Mouse (Mus musculus) lung, embryonic 15.5 days (tissue): ENCODE measurements at regions not wholly inside any gene's neighbourhood (a gene's known extent, or its start where the extent isn't known, plus 50 kb on each side); places are given as distances from the start of the nearest gene placed in this dataset.

Experiments used
- ATAC-seq: fragments of 200-750 bp; cut with Nextera tagmentation; 2 replicates; pipeline ENCODE4 v1.8.0; 2017; ENCODE audit warnings: moderate number of reproducible peaks, borderline replicate concordance; ENCODE audit not compliant: low FRiP score, low TSS enrichment; ENCODE audit errors: extremely low read depth
- H3K27ac ChIP-seq: fragments of 300-500 bp; sonication (generic); 2 replicates; pipeline ENCODE4 v1.5.1; 2015; ENCODE audit warnings: moderate library complexity, mild to moderate bottlenecking, inconsistent platforms
- H3K27me3 ChIP-seq: fragments of 300-500 bp; sonication (generic); 2 replicates; pipeline ENCODE4 v1.6.1; 2015; ENCODE audit warnings: inconsistent platforms
- H3K36me3 ChIP-seq: fragments of 300-500 bp; sonication (generic); 2 replicates; pipeline ENCODE4 v1.6.1; 2015; ENCODE audit warnings: inconsistent platforms
- H3K4me1 ChIP-seq: fragments of 300-500 bp; sonication (generic); 2 replicates; pipeline ENCODE4 v1.6.1; 2015; ENCODE audit warnings: inconsistent platforms
- H3K4me2 ChIP-seq: fragments of 300-500 bp; sonication (generic); 2 replicates; pipeline ENCODE4 v1.6.1; 2015; ENCODE audit warnings: inconsistent platforms, mild to moderate bottlenecking, moderate library complexity
- H3K4me3 ChIP-seq: fragments of 300-500 bp; sonication (generic); 2 replicates; pipeline ENCODE4 v1.5.1; 2015; ENCODE audit warnings: mild to moderate bottlenecking, inconsistent platforms
- H3K9ac ChIP-seq: fragments of 300-500 bp; sonication (generic); 2 replicates; pipeline ENCODE4 v1.6.1; 2015; ENCODE audit warnings: inconsistent platforms
- H3K9me3 ChIP-seq: fragments of 300-500 bp; sonication (generic); 2 replicates; pipeline ENCODE4 v1.6.1; 2016; ENCODE audit warnings: inconsistent platforms
- WGBS: fragments of 180-500 bp; shearing (Covaris S2); methylation state at CpG from one replicate; pipeline ENCODE4 v1.1.7; 2015; 5-methylcytosine and 5-hydroxymethylcytosine counted together

DNA sequence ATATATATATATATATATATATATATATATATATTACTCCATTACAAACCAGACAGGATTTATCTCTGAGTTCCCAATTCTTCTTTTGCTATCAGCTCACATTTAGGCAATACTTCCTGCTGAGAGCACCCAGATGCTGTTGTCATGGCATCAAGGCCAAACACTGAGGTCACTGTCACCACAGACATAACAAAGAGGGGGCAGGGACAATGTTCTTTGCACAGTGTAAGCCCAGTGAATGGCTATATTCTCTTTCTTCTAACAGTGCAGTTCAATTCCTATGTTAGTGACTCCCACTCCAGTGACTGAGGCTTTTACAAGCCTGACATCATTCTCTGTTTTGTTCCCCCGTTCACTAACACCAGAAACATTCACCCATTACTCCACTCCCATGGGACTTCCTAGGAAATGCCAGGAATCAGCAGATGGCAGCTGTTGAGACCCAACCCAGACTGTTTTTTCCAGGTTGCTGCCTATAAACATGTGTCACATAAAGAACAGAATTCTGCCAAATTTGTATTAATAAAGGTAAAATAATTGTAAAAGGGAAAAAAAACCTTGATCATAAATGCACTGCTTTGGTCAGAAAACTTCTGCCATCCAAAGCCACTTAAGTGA is 289.5 kb downstream of the Slc22a22 start:
- no peak overlapping the region for H3K27ac ChIP-seq
- H3K4me1 ChIP-seq, result no peaks in the 10 kb centered on the region
- no peak overlapping the region for H3K4me3 ChIP-seq
- H3K27me3 ChIP-seq, result no peaks in the 10 kb centered on the region
- H3K4me2 ChIP-seq, result no peak overlapping the region
- no peak for ATAC-seq
- WGBS, result 41% methylated on average over 1 of the region's 1 CpGs
- H3K9me3 ChIP-seq, result no peaks in the 10 kb centered on the region
- no peak overlapping the region for H3K9ac ChIP-seq
- no peaks in the 10 kb centered on the region for H3K36me3 ChIP-seq

DNA sequence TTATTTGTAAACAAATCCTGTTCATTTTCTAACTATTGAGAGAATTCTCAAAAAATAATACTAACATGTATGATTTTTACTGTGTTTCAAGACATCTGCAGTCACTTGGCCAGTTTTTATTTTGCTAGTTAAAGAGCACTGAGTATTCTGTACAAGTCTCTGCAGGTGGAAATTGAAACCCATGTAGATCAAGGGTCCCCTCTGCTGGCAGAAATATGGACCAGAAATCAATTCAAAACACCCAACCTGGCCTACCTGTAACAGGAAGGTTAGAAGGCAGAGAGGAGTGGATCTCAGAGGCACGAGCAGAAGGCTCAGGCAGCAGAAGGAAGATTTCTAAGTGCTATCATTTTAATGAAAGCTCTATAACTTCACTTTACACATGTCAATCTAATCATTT is 298.3 kb downstream of the Slc22a22 start:
- Histone ChIP-seq H3K27me3 (no peaks in the 10 kb centered on the region), H3K9ac (no peak overlapping the region), H3K9me3 (no peaks in the 10 kb centered on the region), H3K36me3 (no peaks in the 10 kb centered on the region), H3K27ac (no peak overlapping the region), H3K4me2 (no peak overlapping the region), H3K4me3 (no peak overlapping the region), H3K4me1 (no peaks in the 10 kb centered on the region)
- 44% methylated on average over 1 of the region's 1 CpGs for WGBS
- ATAC-seq, result no peak

DNA sequence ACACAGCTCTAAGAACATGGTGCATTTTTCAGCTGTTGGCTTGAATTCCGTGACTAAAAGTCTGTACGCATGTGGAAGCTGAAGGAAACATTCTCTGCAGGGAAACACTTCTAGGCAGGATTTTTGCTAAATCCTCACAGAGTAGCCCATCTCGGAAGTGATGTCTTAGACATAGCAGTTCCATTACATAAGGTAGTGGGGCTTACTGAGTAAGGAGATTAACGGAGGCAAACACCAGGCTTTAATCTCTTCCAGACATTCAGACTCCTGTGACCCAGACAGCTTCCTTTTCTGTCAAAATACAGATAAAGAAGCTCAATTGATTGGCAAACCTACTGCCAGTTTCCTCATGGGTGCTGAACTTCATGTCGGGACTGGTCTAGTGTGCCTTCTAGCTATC is 304.7 kb downstream of the Slc22a22 start:
- no peak overlapping the region for H3K4me3 ChIP-seq
- no peak overlapping the region for H3K27ac ChIP-seq
- WGBS, result 25% methylated on average over 5 of the region's 5 CpGs
- ATAC-seq, result no peak
- no peaks in the 10 kb centered on the region for H3K9me3 ChIP-seq
- no peak overlapping the region for H3K9ac ChIP-seq
- H3K36me3 ChIP-seq, result no peaks in the 10 kb centered on the region
- H3K4me1 ChIP-seq, result no peaks in the 10 kb centered on the region
- no peaks in the 10 kb centered on the region for H3K27me3 ChIP-seq
- H3K4me2 ChIP-seq, result no peak overlapping the region

DNA sequence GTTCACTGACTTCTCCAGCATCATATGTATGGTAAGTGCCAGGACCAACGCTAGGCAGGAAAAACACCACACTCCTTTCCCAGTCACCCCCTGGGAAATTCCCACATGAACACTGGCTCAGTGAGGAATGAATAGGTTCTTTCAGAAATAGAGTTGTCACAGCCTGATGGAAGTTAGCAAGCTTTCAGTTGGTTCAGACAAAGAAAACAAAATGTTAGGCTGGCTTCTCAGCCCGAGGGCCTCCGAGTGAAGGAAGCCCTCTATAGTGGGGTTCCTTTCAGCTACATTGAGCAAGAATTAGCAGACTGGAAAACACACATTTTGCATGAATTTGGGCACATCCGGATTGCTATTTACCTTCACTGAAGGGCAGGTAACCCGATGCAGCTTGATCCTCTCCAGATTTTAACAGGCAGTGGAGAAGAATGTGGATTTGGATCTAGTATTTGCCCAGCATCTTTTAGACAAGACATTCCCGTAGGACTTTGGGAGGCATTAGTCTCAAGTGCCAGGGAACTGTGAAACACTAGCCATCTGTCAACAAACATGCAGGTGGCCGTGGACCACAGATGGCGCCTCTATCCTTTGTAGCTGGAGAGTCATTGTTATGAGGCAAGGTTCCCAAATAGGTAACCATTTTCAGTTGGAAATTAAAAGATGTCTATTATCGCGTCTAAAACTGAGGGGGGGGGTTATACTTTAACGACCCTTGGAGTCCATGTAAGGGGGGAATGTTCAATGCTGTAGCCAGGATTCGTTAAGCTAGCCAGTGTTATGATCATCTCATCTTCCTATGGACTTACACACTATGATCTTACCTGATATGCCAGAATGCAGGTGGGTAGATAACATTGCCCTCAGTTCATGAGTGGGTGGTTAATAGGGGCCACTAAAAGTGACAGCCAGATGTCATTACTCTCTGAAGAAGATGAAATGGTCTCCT is 314.8 kb downstream of the Slc22a22 start:
- H3K9ac ChIP-seq, result no peak overlapping the region
- no peaks in the 10 kb centered on the region for H3K27me3 ChIP-seq
- H3K4me1 ChIP-seq, result no peaks in the 10 kb centered on the region
- ATAC-seq, result no peak
- no peak overlapping the region for H3K27ac ChIP-seq
- H3K4me2 ChIP-seq, result no peak overlapping the region
- H3K9me3 ChIP-seq, result no peaks in the 10 kb centered on the region
- WGBS, result 53% methylated on average over 12 of the region's 12 CpGs
- no peaks in the 10 kb centered on the region for H3K36me3 ChIP-seq
- H3K4me3 ChIP-seq, result no peak overlapping the region

DNA sequence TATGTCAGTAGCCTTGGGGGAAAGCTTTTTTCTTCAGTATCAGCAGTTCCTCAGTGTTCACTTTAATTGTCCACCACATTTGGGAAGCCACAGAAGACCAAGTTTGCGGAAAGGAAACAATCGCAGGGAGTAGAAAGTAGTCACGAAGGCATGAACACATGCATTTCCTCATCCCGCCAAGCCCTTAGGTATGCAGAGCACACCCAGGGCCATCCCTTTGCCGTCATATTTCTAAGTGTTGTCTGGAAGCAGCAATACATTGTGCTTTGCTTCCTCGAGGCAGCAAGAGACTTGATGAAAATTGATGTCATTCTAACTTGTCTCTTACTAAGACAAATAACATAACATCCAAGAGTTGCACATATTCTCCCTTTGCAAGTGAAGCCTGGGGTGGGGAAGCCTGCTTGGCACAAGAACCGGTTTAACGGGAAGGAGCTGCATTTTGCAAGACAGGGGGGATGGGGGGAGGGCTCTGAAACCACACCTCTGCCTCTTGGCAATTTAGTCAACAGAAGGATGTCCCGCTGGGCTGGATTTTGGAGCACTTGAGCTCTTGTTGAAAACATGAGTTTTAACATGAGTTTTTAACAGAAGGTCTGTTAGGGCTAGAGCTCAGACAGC is 337.2 kb downstream of the Slc22a22 start:
- Histone ChIP-seq H3K36me3 (no peaks in the 10 kb centered on the region), H3K4me2 (0 out of 2 replicates have a peak overlapping the region, but pooled peaks have one; percentile 6), H3K9me3 (no peaks in the 10 kb centered on the region), H3K4me1 (peaks cover 6% of the 10 kb centered on the region; the same call in 1 of the 2 replicates), H3K4me3 (no peak overlapping the region), H3K27me3 (no peaks in the 10 kb centered on the region), H3K27ac (no peak overlapping the region), H3K9ac (no peak overlapping the region)
- WGBS, result 24% methylated on average over 9 of the region's 9 CpGs
- no peak for ATAC-seq

DNA sequence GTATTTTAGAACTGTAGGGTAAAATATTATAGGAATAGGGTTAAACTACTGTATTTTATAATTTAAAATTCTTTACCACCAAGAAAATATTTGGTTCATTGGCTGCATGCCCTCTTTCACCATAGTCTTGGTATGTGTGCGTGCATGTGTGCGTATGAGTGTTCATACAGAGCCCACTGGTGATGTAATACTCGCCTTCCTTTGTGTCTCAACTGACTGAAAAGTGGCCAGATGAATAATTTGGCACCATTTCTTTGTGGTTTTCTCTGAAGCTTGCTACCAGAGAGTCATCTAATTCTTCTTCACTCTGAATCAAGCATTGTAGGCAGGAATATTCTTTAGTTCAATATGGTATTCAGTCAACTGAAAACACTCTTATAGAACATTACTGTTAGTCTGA is 372.7 kb downstream of the Slc22a22 start:
- Histone ChIP-seq H3K4me2 (no peak overlapping the region), H3K36me3 (no peaks in the 10 kb centered on the region), H3K27me3 (no peaks in the 10 kb centered on the region), H3K9me3 (no peaks in the 10 kb centered on the region), H3K9ac (no peak overlapping the region), H3K4me3 (no peak overlapping the region), H3K4me1 (no peaks in the 10 kb centered on the region), H3K27ac (no peak overlapping the region)
- no peak for ATAC-seq
- WGBS, result 70% methylated on average over 3 of the region's 3 CpGs

DNA sequence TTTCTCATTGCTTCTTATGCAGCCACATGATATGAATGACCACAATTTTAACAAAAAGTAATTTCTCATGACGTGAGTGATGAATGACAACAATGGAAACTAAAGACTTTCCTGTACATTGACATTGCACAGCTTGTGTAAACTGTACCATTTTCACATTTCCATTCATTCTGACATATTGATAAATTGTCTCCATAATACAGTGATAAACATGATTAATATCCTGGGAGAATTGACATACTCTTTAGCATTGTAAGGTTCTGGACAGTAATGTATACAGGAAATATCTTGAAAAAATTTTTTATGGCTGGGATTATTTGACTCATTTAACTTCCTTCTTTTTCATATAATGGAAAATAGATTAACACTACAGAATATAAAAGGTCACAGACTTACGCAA is 380.1 kb downstream of the Slc22a22 start:
- Histone ChIP-seq H3K9ac (no peak overlapping the region), H3K27me3 (no peaks in the 10 kb centered on the region), H3K4me1 (no peaks in the 10 kb centered on the region), H3K27ac (no peak overlapping the region), H3K4me3 (no peak overlapping the region), H3K9me3 (no peaks in the 10 kb centered on the region), H3K36me3 (no peaks in the 10 kb centered on the region), H3K4me2 (no peak overlapping the region)
- no peak for ATAC-seq
- 71% methylated on average over 2 of the region's 2 CpGs for WGBS

DNA sequence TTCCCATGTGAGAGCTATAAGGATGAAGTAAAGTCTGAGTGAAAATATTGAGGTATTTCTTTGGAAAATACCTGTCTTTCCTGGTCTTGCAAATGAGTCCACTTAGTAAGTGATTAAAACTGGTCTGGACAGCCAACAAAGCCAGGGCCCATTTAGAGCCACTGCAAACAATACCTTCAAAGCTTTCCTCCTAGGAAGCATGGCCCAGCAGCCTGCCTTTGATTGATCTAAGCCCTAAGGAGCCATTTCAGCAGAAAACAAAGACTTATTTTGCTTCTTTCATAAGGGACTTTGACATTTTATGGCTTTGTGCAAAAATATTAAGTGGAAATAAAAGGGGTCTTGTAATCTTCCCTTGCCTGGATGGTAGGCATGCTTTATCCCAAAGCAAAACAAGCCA is 397.6 kb downstream of the Slc22a22 start:
- no peak overlapping the region for H3K4me3 ChIP-seq
- ATAC-seq, result no peak
- H3K4me1 ChIP-seq, result no peaks in the 10 kb centered on the region
- no peak overlapping the region for H3K27ac ChIP-seq
- no peaks in the 10 kb centered on the region for H3K36me3 ChIP-seq
- H3K9me3 ChIP-seq, result no peaks in the 10 kb centered on the region
- no peak overlapping the region for H3K4me2 ChIP-seq
- H3K27me3 ChIP-seq, result no peaks in the 10 kb centered on the region
- H3K9ac ChIP-seq, result no peak overlapping the region

DNA sequence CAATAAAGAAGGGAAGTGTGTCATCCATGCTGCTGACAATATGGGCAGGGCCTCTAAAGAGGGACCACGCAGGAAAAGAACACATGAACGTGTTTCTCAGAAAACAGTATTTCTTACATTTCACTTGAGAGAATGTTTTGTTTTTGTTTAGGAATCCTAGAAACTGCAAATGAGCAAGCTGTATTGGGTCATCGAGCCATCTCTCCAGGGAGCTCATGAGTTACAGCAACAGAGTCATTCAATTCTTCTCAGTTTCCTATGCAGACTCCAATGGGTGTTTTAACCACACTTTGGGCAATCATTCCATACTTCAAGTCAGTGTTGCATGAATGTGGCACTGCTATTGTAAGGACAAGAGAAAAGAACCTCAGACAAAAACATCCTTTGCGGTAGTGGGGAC is 403.6 kb downstream of the Slc22a22 start:
- Histone ChIP-seq H3K36me3 (no peaks in the 10 kb centered on the region), H3K9ac (no peak overlapping the region), H3K4me3 (no peak overlapping the region), H3K9me3 (no peaks in the 10 kb centered on the region), H3K27me3 (no peaks in the 10 kb centered on the region), H3K4me1 (no peaks in the 10 kb centered on the region), H3K27ac (no peak overlapping the region), H3K4me2 (no peak overlapping the region)
- no peak for ATAC-seq
- WGBS, result 81% methylated on average over 4 of the region's 4 CpGs

DNA sequence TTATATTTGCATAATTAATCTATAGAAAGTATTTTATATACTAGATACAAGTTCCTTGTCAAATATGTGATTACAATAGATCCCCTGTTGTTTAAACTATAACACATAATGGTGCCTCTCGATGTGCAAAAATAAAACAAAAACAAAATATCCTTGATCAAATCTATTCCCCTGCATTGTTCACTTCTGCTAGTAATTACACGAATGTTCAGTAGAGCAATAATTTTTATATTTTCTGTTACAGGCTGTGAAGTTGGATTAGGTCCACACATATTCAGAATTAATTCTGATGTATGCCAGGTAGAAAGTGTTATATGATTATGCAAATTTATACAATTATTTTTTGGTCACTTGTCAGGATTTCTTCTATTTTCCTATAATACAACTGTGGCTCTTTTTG is 415.9 kb downstream of the Slc22a22 start:
- WGBS, result 83% methylated on average over 2 of the region's 2 CpGs
- H3K27me3 ChIP-seq, result no peaks in the 10 kb centered on the region
- no peak for ATAC-seq
- H3K4me1 ChIP-seq, result no peaks in the 10 kb centered on the region
- no peak overlapping the region for H3K9ac ChIP-seq
- H3K27ac ChIP-seq, result no peak overlapping the region
- no peak overlapping the region for H3K4me2 ChIP-seq
- no peaks in the 10 kb centered on the region for H3K36me3 ChIP-seq
- H3K9me3 ChIP-seq, result no peaks in the 10 kb centered on the region
- no peak overlapping the region for H3K4me3 ChIP-seq

DNA sequence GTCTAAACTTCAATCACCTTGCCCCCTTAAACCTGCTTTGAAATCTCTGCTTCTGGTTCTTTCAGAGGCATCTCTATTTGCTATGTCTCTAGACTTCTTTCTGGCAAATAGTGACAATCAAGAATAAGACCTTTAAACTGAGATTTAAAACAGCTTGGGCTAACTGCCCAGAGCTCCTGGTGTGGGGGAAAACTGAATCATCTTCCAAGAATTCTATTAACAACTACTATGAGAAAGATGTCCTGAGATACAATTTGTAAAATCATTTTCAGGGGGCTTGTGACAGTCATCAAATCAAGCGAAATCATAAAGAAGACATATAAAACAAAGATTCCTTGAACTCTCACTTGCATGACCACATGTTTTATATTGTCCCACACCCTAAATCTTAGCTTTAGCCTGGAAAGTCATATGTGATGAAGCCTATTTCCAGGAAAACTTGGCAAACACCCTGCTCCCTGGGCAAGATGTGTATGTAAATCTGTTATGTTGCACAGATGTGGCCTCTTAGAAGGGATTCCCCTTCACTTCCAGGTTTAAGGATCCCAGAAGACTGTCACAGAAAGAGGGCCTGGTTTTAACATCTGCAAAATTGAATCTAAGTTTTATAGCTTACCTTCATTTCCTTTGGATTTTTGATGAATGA is 417.8 kb downstream of the Slc22a22 start:
- 68% methylated on average over 1 of the region's 1 CpGs for WGBS
- Histone ChIP-seq H3K4me1 (no peaks in the 10 kb centered on the region), H3K4me2 (no peak overlapping the region), H3K27ac (no peak overlapping the region), H3K27me3 (no peaks in the 10 kb centered on the region), H3K9ac (no peak overlapping the region), H3K9me3 (no peaks in the 10 kb centered on the region), H3K36me3 (no peaks in the 10 kb centered on the region), H3K4me3 (no peak overlapping the region)
- no peak for ATAC-seq

DNA sequence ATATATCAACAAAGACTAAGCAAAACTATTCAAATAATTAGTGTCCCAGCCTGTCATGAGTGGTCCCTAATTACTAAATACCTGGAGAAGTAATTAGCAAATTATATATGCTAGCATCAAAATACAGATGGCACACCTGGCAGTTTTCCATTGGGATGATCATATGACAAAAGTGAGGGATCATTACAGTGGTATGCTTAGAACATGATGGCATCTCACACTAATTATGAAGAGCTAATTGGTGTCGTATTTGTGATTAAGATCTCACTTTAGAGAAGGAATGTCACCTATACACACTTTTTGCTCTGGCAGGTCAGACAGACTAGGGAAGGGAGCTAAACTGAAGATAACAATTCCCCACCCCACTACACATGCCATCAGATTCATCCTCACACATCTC is 425.1 kb downstream of the Slc22a22 start:
- no peak for ATAC-seq

More for the DNA sequence above, 425.1 kb downstream of the Slc22a22 start:
- no peak overlapping the region for H3K27ac ChIP-seq
- H3K4me3 ChIP-seq, result no peak overlapping the region
- H3K9ac ChIP-seq, result no peak overlapping the region
- H3K36me3 ChIP-seq, result no peaks in the 10 kb centered on the region
- H3K4me1 ChIP-seq, result no peaks in the 10 kb centered on the region
- 90% methylated on average over 1 of the region's 1 CpGs for WGBS
- no peaks in the 10 kb centered on the region for H3K27me3 ChIP-seq
- no peak overlapping the region for H3K4me2 ChIP-seq
- no peaks in the 10 kb centered on the region for H3K9me3 ChIP-seq
